Mouse (Mus musculus): ENCODE measurements around the gene Olfr926.
"Not testable (repeated sequence)": the region's sequence is repeated elsewhere in the genome, so short reads cannot be mapped to it uniquely, and the experiment has no call there.

The Olfr926 gene

GRCm38 (mm10) chr9:38876826-38877225, at the start of gene Olfr926:
TSS of gene Olfr926 (plus strand) at chr9:38877126.
- DNase-seq = no peak

DNA sequence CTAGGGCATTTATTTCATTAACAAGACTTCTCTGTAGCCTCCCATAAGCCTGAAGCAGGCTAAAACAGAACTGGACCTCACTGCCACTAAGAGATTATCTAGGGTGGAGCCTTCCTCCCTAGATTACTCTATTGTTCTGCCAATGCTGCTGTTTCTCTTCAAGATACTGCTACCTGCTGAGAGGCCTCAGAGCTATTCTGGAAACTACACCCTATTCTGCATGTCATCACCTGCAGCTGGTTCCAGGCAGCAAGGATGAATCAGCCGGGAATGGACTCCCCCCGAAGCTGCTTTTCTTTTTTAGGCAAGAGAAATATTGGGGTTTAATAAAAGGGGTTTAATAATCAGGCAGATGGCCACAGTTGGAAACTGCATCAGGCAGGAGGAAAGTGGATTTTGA, 43.9 kb upstream of the Olfr926 start:
- DNase-seq = no peak

GRCm38 (mm10) chr9:38844149-38844548, 32.8 kb upstream of the Olfr926 start, which contains the start of gene Olfr924:
TSS of gene Olfr924 (plus strand) at chr9:38844449.
- DNase-seq = no peak

- DNase-seq = no peak
Observed at GRCm38 (mm10) chr9:38854760-38855159, 22.2 kb upstream of the Olfr926 start, which contains the start of gene Olfr26. TSS of gene Olfr26 (plus strand) at chr9:38855060.

DNA sequence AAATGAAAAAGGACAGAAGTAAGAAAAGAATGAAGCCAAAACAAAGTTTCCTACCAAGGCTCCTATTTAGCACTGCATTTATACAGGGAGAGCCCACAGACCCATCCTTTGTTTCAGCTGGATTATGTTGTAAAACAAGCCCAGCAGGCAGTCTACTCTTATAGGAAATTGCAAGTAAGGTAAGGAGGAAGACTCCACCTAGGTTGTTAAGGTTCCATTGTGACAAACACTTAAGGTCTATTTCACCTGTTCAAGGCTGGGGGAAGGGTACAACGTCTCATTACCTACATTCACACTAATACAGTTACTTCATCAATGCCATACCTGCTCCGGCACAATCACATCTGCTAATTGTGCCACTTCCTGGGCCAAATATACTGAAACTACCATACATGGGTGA, 2.0 kb upstream of the Olfr926 start:
- DNase-seq = not testable (repeated sequence)

All from right cerebral cortex, postnatal 4 days (tissue).